Mouse (Mus musculus): Measurements from ENCODE around the gene Susd4.
A peak's percentile ranks its signal among the peaks of the same experiment; 100 is the strongest.

Susd4 gene

GRCm38 (mm10) chr1:182785504-182785903, 21.8 kb downstream of the Susd4 start:
- no peak for DNase-seq (ENCODE audit: low read depth, low spot score)

GRCm38 (mm10) chr1:182787030-182787429, 23.4 kb downstream of the Susd4 start:
- no peak for DNase-seq (ENCODE audit: low read depth, low spot score)

- no peak for DNase-seq (ENCODE audit: low read depth, low spot score)
These were observed 25.2 kb downstream of the Susd4 start for GRCm38 (mm10) chr1:182788896-182789295.

GRCm38 (mm10) chr1:182792521-182793071, 28.9 kb downstream of the Susd4 start:
- peak; percentile 85 for DNase-seq (ENCODE audit: low read depth, low spot score)

- no peak for DNase-seq (ENCODE audit: low read depth, low spot score)
These were observed 30.6 kb downstream of the Susd4 start for GRCm38 (mm10) chr1:182794221-182794620.

GRCm38 (mm10) chr1:182794628-182795027, 31.0 kb downstream of the Susd4 start:
- DNase-seq (ENCODE audit: low read depth, low spot score), result no peak

- DNase-seq (ENCODE audit: low read depth, low spot score), result no peak
These were observed 33.4 kb downstream of the Susd4 start for GRCm38 (mm10) chr1:182797048-182797447.

- no peak for DNase-seq (ENCODE audit: low read depth, low spot score)
These were observed 37.9 kb downstream of the Susd4 start for GRCm38 (mm10) chr1:182801590-182801989.

- no peak for DNase-seq (ENCODE audit: low read depth, low spot score)
These were observed 39.2 kb downstream of the Susd4 start for GRCm38 (mm10) chr1:182802891-182803290.

GRCm38 (mm10) chr1:182813991-182814390, 50.3 kb downstream of the Susd4 start:
- no peak for DNase-seq (ENCODE audit: low read depth, low spot score)

- no peak for DNase-seq (ENCODE audit: low read depth, low spot score)
These were observed 50.9 kb downstream of the Susd4 start for GRCm38 (mm10) chr1:182814566-182814965.

- no peak for DNase-seq (ENCODE audit: low read depth, low spot score)
These were observed 53.4 kb downstream of the Susd4 start for GRCm38 (mm10) chr1:182817106-182817505.

- no peak for DNase-seq (ENCODE audit: low read depth, low spot score)
These were observed 54.0 kb downstream of the Susd4 start for GRCm38 (mm10) chr1:182817624-182818023.

- no peak for DNase-seq (ENCODE audit: low read depth, low spot score)
These were observed 55.3 kb downstream of the Susd4 start for GRCm38 (mm10) chr1:182818931-182819330.

GRCm38 (mm10) chr1:182822729-182823128, 59.1 kb downstream of the Susd4 start:
- DNase-seq (ENCODE audit: low read depth, low spot score), result no peak

- DNase-seq (ENCODE audit: low read depth, low spot score), result no peak
These were observed 60.2 kb downstream of the Susd4 start for GRCm38 (mm10) chr1:182823723-182824421.

GRCm38 (mm10) chr1:182826557-182826956, 62.9 kb downstream of the Susd4 start:
- DNase-seq (ENCODE audit: low read depth, low spot score), result no peak

- DNase-seq (ENCODE audit: low read depth, low spot score), result no peak
These were observed 74.4 kb downstream of the Susd4 start for GRCm38 (mm10) chr1:182838061-182838460.

- DNase-seq (ENCODE audit: low read depth, low spot score), result no peak
These were observed 75.8 kb downstream of the Susd4 start for GRCm38 (mm10) chr1:182839332-182839929.

- DNase-seq (ENCODE audit: low read depth, low spot score), result no peak
These were observed 76.4 kb downstream of the Susd4 start for GRCm38 (mm10) chr1:182840011-182840410.

GRCm38 (mm10) chr1:182840606-182841005, 76.9 kb downstream of the Susd4 start:
- no peak for DNase-seq (ENCODE audit: low read depth, low spot score)

GRCm38 (mm10) chr1:182849556-182849955, 85.9 kb downstream of the Susd4 start:
- DNase-seq (ENCODE audit: low read depth, low spot score), result no peak

GRCm38 (mm10) chr1:182850080-182850479, 86.4 kb downstream of the Susd4 start:
- no peak for DNase-seq (ENCODE audit: low read depth, low spot score)

Measured in forelimb bud, embryonic 11.5 days (tissue).